Mouse (Mus musculus) MEL (cell line): ENCODE data around the gene Grk2. TPM values are rescaled to one million over a fixed set of nuclear protein-coding genes. Genes with fewer than 3 reads are reported as not detected.

Experiments used
- DNase-seq: peaks from one replicate; pipeline ENCODE4 v3.0.0; 2011; ENCODE audit warnings: low read depth, low spot score
- H3K27ac ChIP-seq: 2 replicates; pipeline ENCODE4 v1.5.1; 2012; ENCODE audit warnings: low read depth, mild to moderate bottlenecking, control low read depth, low read length, moderate library complexity; ENCODE audit not compliant: control insufficient read depth
- H3K27me3 ChIP-seq, 2 experiments: fragments of 150-350 bp in 1 of 2; sonication (generic) in 1 of 2; 2 replicates each; pipeline ENCODE4 v1.6.1; 2012; ENCODE audit warnings: low read length in 2 of 2, mild to moderate bottlenecking in 2 of 2, improper control_type of control experiment in 1 of 2, moderate library complexity in 1 of 2; ENCODE audit not compliant: insufficient read depth in 2 of 2, control insufficient read depth in 1 of 2
- H3K36me3 ChIP-seq, 2 experiments: 2 replicates each; pipeline ENCODE4 v1.6.1; 2012 to 2014; ENCODE audit warnings: low read length in 2 of 2, improper control_type of control experiment in 1 of 2, inconsistent platforms in 1 of 2, mild to moderate bottlenecking in 1 of 2; ENCODE audit not compliant: insufficient read depth in 2 of 2, control insufficient read depth in 1 of 2
- H3K4me1 ChIP-seq, 2 experiments: fragments of 150-350 bp in 1 of 2; sonication (generic) in 1 of 2; 2 replicates each; pipeline ENCODE4 v1.6.1; 2012; ENCODE audit warnings: low read length in 2 of 2, improper control_type of control experiment in 1 of 2, mild to moderate bottlenecking in 1 of 2; ENCODE audit not compliant: insufficient read depth in 2 of 2, control insufficient read depth in 1 of 2
- H3K4me3 ChIP-seq, 2 experiments: fragments of 150-350 bp in 1 of 2; sonication (generic) in 1 of 2; 2 replicates each; pipeline ENCODE4 v1.5.1; 2012; ENCODE audit warnings: low read depth in 2 of 2, low read length in 2 of 2, mild to moderate bottlenecking in 2 of 2, moderate library complexity in 2 of 2, control low read depth in 1 of 2, improper control_type of control experiment in 1 of 2; ENCODE audit not compliant: control insufficient read depth in 1 of 2, insufficient read depth in 1 of 2
- H3K79me2 ChIP-seq: 2 replicates; pipeline ENCODE4 v1.6.1; 2012; ENCODE audit warnings: mild to moderate bottlenecking, low read length, moderate library complexity; ENCODE audit not compliant: control insufficient read depth, poor library complexity, insufficient read depth
- H3K9ac ChIP-seq: 2 replicates; pipeline ENCODE4 v1.6.1; 2012; ENCODE audit warnings: low read depth, mild to moderate bottlenecking, control low read depth, low read length, moderate library complexity; ENCODE audit not compliant: control insufficient read depth, poor library complexity, severe bottlenecking
- H3K9me3 ChIP-seq: fragments of 150-350 bp; sonication (generic); replicated peaks from 2 replicates; pipeline ENCODE4 v1.6.1; 2012; ENCODE audit warnings: mild to moderate bottlenecking, low read length, improper control_type of control experiment, moderate library complexity; ENCODE audit not compliant: insufficient read depth
- BHLHE40 ChIP-seq: IDR thresholded peaks from 2 replicates; pipeline ENCODE4 v1.6.1; 2012; ENCODE audit warnings: low read depth, mild to moderate bottlenecking, inconsistent platforms, low read length, improper control_type of control experiment, borderline replicate concordance
- CHD1 ChIP-seq: IDR thresholded peaks from 2 replicates; pipeline ENCODE4 v1.6.1; 2012; ENCODE audit warnings: low read depth, mild to moderate bottlenecking, inconsistent platforms, low read length, improper control_type of control experiment
- CHD2 ChIP-seq: IDR thresholded peaks from 2 replicates; pipeline ENCODE4 v1.6.1; 2011; ENCODE audit warnings: low read length, improper control_type of control experiment
- CTCF ChIP-seq, 3 experiments: IDR thresholded peaks in 2 of 3; conservative IDR thresholded peaks in 1 of 3; 2 replicates each; pipeline ENCODE4 v1.5.1; 2011 to 2012; ENCODE audit warnings: low read length in 3 of 3, low read depth in 2 of 3, mild to moderate bottlenecking in 2 of 3, improper control_type of control experiment in 1 of 3, inconsistent platforms in 1 of 3, mixed read lengths in 1 of 3, moderate library complexity in 1 of 3; ENCODE audit not compliant: control insufficient read depth in 1 of 3, insufficient read depth in 1 of 3, poor library complexity in 1 of 3, severe bottlenecking in 1 of 3
- E2F4 ChIP-seq: IDR thresholded peaks from 2 replicates; pipeline ENCODE4 v1.6.1; 2011; ENCODE audit warnings: low read depth, low read length, improper control_type of control experiment, borderline replicate concordance
- ELF1 ChIP-seq: IDR thresholded peaks from 2 replicates; pipeline ENCODE4 v1.6.1; 2014; ENCODE audit warnings: low read depth, mild to moderate bottlenecking, inconsistent platforms, low read length, improper control_type of control experiment, moderate library complexity
- ETS1 ChIP-seq: IDR thresholded peaks from 2 replicates; pipeline ENCODE4 v1.6.1; 2012; ENCODE audit warnings: low read depth, mild to moderate bottlenecking, inconsistent platforms, low read length, improper control_type of control experiment, moderate library complexity
- GABPA ChIP-seq: IDR thresholded peaks from 2 replicates; pipeline ENCODE4 v1.6.1; 2012; ENCODE audit warnings: low read depth, mild to moderate bottlenecking, inconsistent platforms, low read length, improper control_type of control experiment, moderate library complexity
- GATA1 ChIP-seq: IDR thresholded peaks from 2 replicates; pipeline ENCODE4 v1.6.1; 2011; ENCODE audit warnings: low read depth, low read length, improper control_type of control experiment
- MAFK ChIP-seq: IDR thresholded peaks from 2 replicates; pipeline ENCODE4 v1.6.1; 2011; ENCODE audit warnings: low read depth, mild to moderate bottlenecking, low read length, improper control_type of control experiment, borderline replicate concordance
- MAX ChIP-seq: IDR thresholded peaks from 2 replicates; pipeline ENCODE4 v1.6.1; 2011; ENCODE audit warnings: low read length, improper control_type of control experiment
- MAZ ChIP-seq: IDR thresholded peaks from 2 replicates; pipeline ENCODE4 v1.6.1; 2012; ENCODE audit warnings: low read depth, mild to moderate bottlenecking, inconsistent platforms, low read length, improper control_type of control experiment
- MEF2A ChIP-seq: IDR thresholded peaks from 2 replicates; pipeline ENCODE4 v1.6.1; 2014; ENCODE audit warnings: low read depth, mild to moderate bottlenecking, inconsistent platforms, low read length, improper control_type of control experiment; ENCODE audit not compliant: poor library complexity, insufficient replicate concordance, severe bottlenecking; ENCODE audit errors: extremely low read depth
- MXI1 ChIP-seq: IDR thresholded peaks from 2 replicates; pipeline ENCODE4 v1.6.1; 2011; ENCODE audit warnings: mild to moderate bottlenecking, low read depth, low read length, improper control_type of control experiment
- MYB ChIP-seq: IDR thresholded peaks from 2 replicates; pipeline ENCODE4 v1.6.1; 2011; ENCODE audit warnings: mild to moderate bottlenecking, low read depth, low read length, improper control_type of control experiment
- NELFE ChIP-seq: IDR thresholded peaks from 2 replicates; pipeline ENCODE4 v1.6.1; 2011; ENCODE audit warnings: low read depth, low read length, improper control_type of control experiment
- NRF1 ChIP-seq: IDR thresholded peaks from 2 replicates; pipeline ENCODE4 v1.6.1; 2014; ENCODE audit warnings: low read depth, mild to moderate bottlenecking, inconsistent platforms, low read length, improper control_type of control experiment, moderate library complexity; ENCODE audit not compliant: poor library complexity, insufficient read depth, severe bottlenecking
- POLR2A ChIP-seq, 2 experiments: IDR thresholded peaks; 2 replicates each; pipeline ENCODE4 v1.6.1; 2011 to 2012; ENCODE audit warnings: low read length in 2 of 2, mild to moderate bottlenecking in 2 of 2, control low read depth in 1 of 2, improper control_type of control experiment in 1 of 2, low read depth in 1 of 2, moderate library complexity in 1 of 2; ENCODE audit not compliant: control insufficient read depth in 1 of 2, insufficient read depth in 1 of 2, poor library complexity in 1 of 2
- POLR2AphosphoS2 ChIP-seq: IDR thresholded peaks from 2 replicates; pipeline ENCODE4 v1.6.1; 2011; ENCODE audit warnings: low read length, improper control_type of control experiment
- RAD21 ChIP-seq: IDR thresholded peaks from 2 replicates; pipeline ENCODE4 v1.6.1; 2011; ENCODE audit warnings: mild to moderate bottlenecking, low read depth, low read length, improper control_type of control experiment
- RCOR1 ChIP-seq: IDR thresholded peaks from 2 replicates; pipeline ENCODE4 v1.6.1; 2012; ENCODE audit warnings: low read depth, mild to moderate bottlenecking, inconsistent platforms, low read length, improper control_type of control experiment
- SMC3 ChIP-seq: IDR thresholded peaks from 2 replicates; pipeline ENCODE4 v1.6.1; 2011; ENCODE audit warnings: low read depth, low read length, improper control_type of control experiment
- TAL1 ChIP-seq: IDR thresholded peaks from 2 replicates; pipeline ENCODE4 v1.6.1; 2012; ENCODE audit warnings: mild to moderate bottlenecking, inconsistent platforms, low read length, moderate library complexity, mixed read lengths
- TBP ChIP-seq: IDR thresholded peaks from 2 replicates; pipeline ENCODE4 v1.8.0; 2011; ENCODE audit warnings: low read depth, low read length, improper control_type of control experiment
- TCF12 ChIP-seq: IDR thresholded peaks from 2 replicates; pipeline ENCODE4 v1.6.1; 2014; ENCODE audit warnings: low read depth, mild to moderate bottlenecking, inconsistent platforms, low read length, improper control_type of control experiment, moderate library complexity
- UBTF ChIP-seq: IDR thresholded peaks from 2 replicates; pipeline ENCODE4 v1.6.1; 2012; ENCODE audit warnings: low read depth, mild to moderate bottlenecking, inconsistent platforms, low read length, improper control_type of control experiment, moderate library complexity, borderline replicate concordance; ENCODE audit not compliant: insufficient read depth
- USF2 ChIP-seq, 2 experiments: IDR thresholded peaks; 2 replicates each; pipeline ENCODE4 v1.6.1; 2011 to 2012; ENCODE audit warnings: improper control_type of control experiment in 2 of 2, low read length in 2 of 2, borderline replicate concordance in 1 of 2, inconsistent platforms in 1 of 2, low read depth in 1 of 2, mild to moderate bottlenecking in 1 of 2; ENCODE audit not compliant: insufficient read depth in 1 of 2
- ZMIZ1 ChIP-seq: IDR thresholded peaks from 2 replicates; pipeline ENCODE4 v1.6.1; 2012; ENCODE audit warnings: low read depth, mild to moderate bottlenecking, inconsistent platforms, low read length, improper control_type of control experiment, moderate library complexity
- ZNF384 ChIP-seq: IDR thresholded peaks from 2 replicates; pipeline ENCODE4 v1.6.1; 2012; ENCODE audit warnings: low read depth, mild to moderate bottlenecking, inconsistent platforms, low read length, improper control_type of control experiment
- polyA plus RNA-seq, 2 experiments: library from polyadenylated mRNA; stranded (reverse) in 1 of 2; unstranded in 1 of 2; fragments of >175 nt in 1 of 2; fragments of >200 nt in 1 of 2; gene quantifications; 2 replicates each; pipeline versions ENCODE4 v1.2.1 to v1.2.4; 2012; ENCODE audit warnings: low replicate concordance in 2 of 2, low read depth in 1 of 2; ENCODE audit not compliant: insufficient read length in 2 of 2, insufficient read depth in 1 of 2, missing spikeins in 1 of 2
- total RNA-seq: library from RNA; depleted of rRNA; stranded (reverse); fragments of 300-350 nt; gene quantifications from 2 replicates; pipeline ENCODE4 v1.2.3, GENCODE M21; 2012

The Grk2 gene
- total and polyA plus RNA-seq, 3 experiments, result 75.2 to 105 TPM; not detected in 1

DNA sequence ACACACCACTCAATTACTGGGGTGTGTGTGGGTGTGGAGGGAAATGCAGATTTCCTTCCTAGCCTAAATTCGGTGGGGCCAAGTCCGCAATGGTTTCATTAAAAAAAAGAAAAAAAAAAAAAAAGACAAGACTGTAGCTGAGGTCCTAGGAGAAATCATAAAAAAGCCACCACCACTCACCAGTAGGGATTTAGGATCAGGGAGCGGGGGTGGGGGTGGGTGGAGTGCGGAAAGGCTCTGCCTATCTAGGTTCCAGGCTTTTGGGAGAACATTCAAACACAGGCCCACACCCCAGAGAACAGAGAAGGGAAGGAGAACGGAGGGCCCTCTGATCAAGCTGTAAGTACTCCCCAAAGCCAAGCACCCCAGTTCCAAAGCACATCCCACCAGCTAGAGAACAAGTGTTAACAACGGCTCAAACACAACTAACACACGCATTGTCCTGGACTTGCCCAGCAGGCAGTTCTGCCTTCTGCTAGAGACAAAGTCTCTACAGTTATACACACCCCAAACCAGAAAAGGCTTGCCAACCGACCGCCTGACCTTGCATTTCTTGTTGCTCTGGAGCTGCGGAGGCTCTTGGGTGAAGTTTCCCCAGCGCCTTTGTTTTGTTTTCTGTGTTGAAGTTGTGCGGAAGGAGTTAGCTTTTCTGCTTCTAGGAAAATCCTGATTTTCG lies 27.2 kb upstream of the Grk2 start:
- H3K79me2 ChIP-seq, result peaks cover 17% of the 10 kb centered on the region
- H3K36me3 ChIP-seq, result peaks cover 18 to 28% of the 10 kb centered on the region in 2 experiments
- peak overlapping the region; percentile 88 for H3K9ac ChIP-seq
- DNase-seq, result peak; percentile 62
- TF ChIP-seq NRF1 (no peak), GABPA (no peak), NELFE (0 out of 2 replicates have a peak, but pooled peaks have one; percentile 9), ZNF384 (peak; percentile 55), CHD1 (0 out of 2 replicates have a peak, but pooled peaks have one; percentile 84), MAX (0 out of 2 replicates have a peak, but pooled peaks have one; percentile 31), E2F4 (no peak)
- TF ChIP-seq, all 39 proteins: peak for 4
- peak overlapping the region; percentile 82 to 84 for H3K4me3 ChIP-seq
- peak overlapping the region; percentile 94 for H3K27ac ChIP-seq
- no peaks in the 10 kb centered on the region for H3K9me3 ChIP-seq
- H3K4me1 ChIP-seq, result peaks cover 13 to 19% of the 10 kb centered on the region in 2 experiments
- H3K27me3 ChIP-seq, result no peaks in the 10 kb centered on the region

GRCm38 (mm10) chr19:4332653-4333052 lies 26.6 kb upstream of the Grk2 start:
- peak; percentile 64 for DNase-seq
- peaks cover 17% of the 10 kb centered on the region for H3K79me2 ChIP-seq
- H3K36me3 ChIP-seq, result peaks cover 22 to 28% of the 10 kb centered on the region in 2 experiments
- H3K4me1 ChIP-seq, result peaks cover 13 to 19% of the 10 kb centered on the region in 2 experiments
- H3K4me3 ChIP-seq, result peak overlapping the region; percentile 82 to 84
- H3K27ac ChIP-seq, result peak overlapping the region; percentile 94
- H3K9me3 ChIP-seq, result no peaks in the 10 kb centered on the region
- peak overlapping the region; percentile 88 for H3K9ac ChIP-seq
- H3K27me3 ChIP-seq, result no peaks in the 10 kb centered on the region
- peak; percentile 69; the same call in 1 of the 2 replicates for TF ChIP-seq MAZ
- TF ChIP-seq RCOR1, result no peak
- TF ChIP-seq MYB, result no peak
- no peak for TF ChIP-seq TBP
- no peak for TF ChIP-seq E2F4
- no peak for TF ChIP-seq NRF1
- TF ChIP-seq MEF2A, result no peak
- TF ChIP-seq SMC3, result no peak
- TF ChIP-seq ZMIZ1, result no peak
- no peak for TF ChIP-seq GABPA
- TF ChIP-seq ETS1, result no peak
- TF ChIP-seq NELFE, result 0 out of 2 replicates have a peak, but pooled peaks have one; percentile 18
- no peak for TF ChIP-seq ELF1
- TF ChIP-seq MXI1, result peak; percentile 60
- no peak; the same call in 1 of the 2 replicates for TF ChIP-seq CHD2
- no peak for TF ChIP-seq UBTF
- no peak for TF ChIP-seq CTCF (IDR thresholded peaks at IDR 0.05 in 2 of 3, conservative IDR thresholded peaks at IDR 0.05 in 1 of 3; ENCODE audit: control insufficient read depth in 1 of 3, insufficient read depth in 1 of 3, low read depth in 2 of 3, low read length in 3 of 3, poor library complexity in 1 of 3, severe bottlenecking in 1 of 3)
- TF ChIP-seq MAFK, result no peak
- TF ChIP-seq BHLHE40, result no peak
- no peak for TF ChIP-seq TAL1
- no peak for TF ChIP-seq GATA1
- TF ChIP-seq TCF12, result no peak
- no peak for TF ChIP-seq POLR2AphosphoS2
- no peak for TF ChIP-seq USF2 (IDR thresholded peaks at IDR 0.05; ENCODE audit: borderline replicate concordance in 1 of 2, insufficient read depth in 1 of 2, low read depth in 1 of 2, low read length in 2 of 2)
- no peak for TF ChIP-seq RAD21
- no peak for TF ChIP-seq POLR2A (IDR thresholded peaks at IDR 0.05; ENCODE audit: control insufficient read depth in 1 of 2, insufficient read depth in 1 of 2, low read depth in 1 of 2, low read length in 2 of 2, poor library complexity in 1 of 2)
